Mouse (Mus musculus): ENCODE measurements around the gene Pax6. TPM values are rescaled to one million over a fixed set of nuclear protein-coding genes. Genes with fewer than 3 reads are reported as not detected.

The Pax6 gene
- polyA plus RNA-seq, 1 experiment from 2014 or later: 40.1 TPM

GRCm38 (mm10) chr2:105673631-105674060, 4.9 kb downstream of the Pax6 start:
- H3K4me3 ChIP-seq: peak overlapping the region; percentile 66
- no peaks in the 10 kb centered on the region for H3K9me3 ChIP-seq (replicated peaks)
- DNase-seq (ENCODE audit: low spot score): peak; percentile 63
- WGBS: under 1% methylated on average over 10 of the region's 10 CpGs
- no peaks in the 10 kb centered on the region for H3K36me3 ChIP-seq
- H3K27ac ChIP-seq (replicated peaks): peak overlapping the region; percentile 91
- H3K4me1 ChIP-seq: peaks cover 67% of the 10 kb centered on the region
- H3K27me3 ChIP-seq (ENCODE audit: low read depth, poor library complexity, severe bottlenecking): peaks cover 100% of the 10 kb centered on the region

GRCm38 (mm10) chr2:105674061-105674874, 5.6 kb downstream of the Pax6 start:
- under 1% methylated on average over 36 of the region's 36 CpGs for WGBS
- H3K9me3 ChIP-seq (replicated peaks): no peaks in the 10 kb centered on the region
- peaks cover 60% of the 10 kb centered on the region for H3K4me1 ChIP-seq
- peaks cover 100% of the 10 kb centered on the region for H3K27me3 ChIP-seq (ENCODE audit: low read depth, poor library complexity, severe bottlenecking)
- H3K36me3 ChIP-seq: no peaks in the 10 kb centered on the region
- peak overlapping the region; percentile 91 for H3K27ac ChIP-seq (replicated peaks)
- peak; percentile 64 for DNase-seq (ENCODE audit: low spot score)
- H3K4me3 ChIP-seq: peak overlapping the region; percentile 66

- under 1% methylated on average over 49 of the region's 49 CpGs for WGBS
- H3K27ac ChIP-seq (replicated peaks): peak overlapping the region; percentile 91
- peaks cover 54% of the 10 kb centered on the region for H3K4me1 ChIP-seq
- peak overlapping the region; percentile 66 for H3K4me3 ChIP-seq
- H3K9me3 ChIP-seq (replicated peaks): no peaks in the 10 kb centered on the region
- H3K36me3 ChIP-seq: no peaks in the 10 kb centered on the region
- DNase-seq (ENCODE audit: low spot score): peak; percentile 89
- H3K27me3 ChIP-seq (ENCODE audit: low read depth, poor library complexity, severe bottlenecking): peaks cover 100% of the 10 kb centered on the region
Observed at GRCm38 (mm10) chr2:105674875-105675729, 6.4 kb downstream of the Pax6 start.

- Histone ChIP-seq H3K36me3 (no peaks in the 10 kb centered on the region), H3K27me3 (ENCODE audit: low read depth, poor library complexity, severe bottlenecking) (peaks cover 100% of the 10 kb centered on the region), H3K4me3 (peak overlapping the region; percentile 66), H3K9me3 (replicated peaks) (no peaks in the 10 kb centered on the region), H3K27ac (replicated peaks) (peak overlapping the region; percentile 91), H3K4me1 (peaks cover 57% of the 10 kb centered on the region)
- under 1% methylated on average over 11 of the region's 11 CpGs for WGBS
- DNase-seq (ENCODE audit: low spot score): no peak
Observed at GRCm38 (mm10) chr2:105675730-105676079, 7.0 kb downstream of the Pax6 start.

- Histone ChIP-seq H3K27ac (replicated peaks) (peak overlapping the region; percentile 91), H3K27me3 (ENCODE audit: low read depth, poor library complexity, severe bottlenecking) (peaks cover 100% of the 10 kb centered on the region), H3K9me3 (replicated peaks) (no peaks in the 10 kb centered on the region), H3K36me3 (no peaks in the 10 kb centered on the region), H3K4me3 (peak overlapping the region; percentile 66), H3K4me1 (peaks cover 63% of the 10 kb centered on the region)
- peak; percentile 83 for DNase-seq (ENCODE audit: low spot score)
- WGBS: under 1% methylated on average over 77 of the region's 77 CpGs
Observed at GRCm38 (mm10) chr2:105676080-105676908, 7.6 kb downstream of the Pax6 start.

- Histone ChIP-seq H3K9me3 (replicated peaks) (no peaks in the 10 kb centered on the region), H3K27me3 (ENCODE audit: low read depth, poor library complexity, severe bottlenecking) (peaks cover 100% of the 10 kb centered on the region), H3K4me3 (peak overlapping the region; percentile 66), H3K36me3 (no peaks in the 10 kb centered on the region), H3K4me1 (peaks cover 66% of the 10 kb centered on the region), H3K27ac (replicated peaks) (peak overlapping the region; percentile 91)
- no peak for DNase-seq (ENCODE audit: low spot score)
- WGBS: under 1% methylated on average over 11 of the region's 11 CpGs
Observed at GRCm38 (mm10) chr2:105676909-105677433, 8.3 kb downstream of the Pax6 start.

- H3K27ac ChIP-seq (replicated peaks): peak overlapping the region; percentile 91
- peak; percentile 49 for DNase-seq (ENCODE audit: low spot score)
- peak overlapping the region; percentile 66 for H3K4me3 ChIP-seq
- no peaks in the 10 kb centered on the region for H3K36me3 ChIP-seq
- H3K27me3 ChIP-seq (ENCODE audit: low read depth, poor library complexity, severe bottlenecking): peaks cover 100% of the 10 kb centered on the region
- 1% methylated on average over 11 of the region's 11 CpGs for WGBS
- peaks cover 66% of the 10 kb centered on the region for H3K4me1 ChIP-seq
- H3K9me3 ChIP-seq (replicated peaks): no peaks in the 10 kb centered on the region
Observed at GRCm38 (mm10) chr2:105677434-105678105, 8.9 kb downstream of the Pax6 start.

GRCm38 (mm10) chr2:105678306-105678705, 9.6 kb downstream of the Pax6 start:
- DNase-seq (ENCODE audit: low spot score): no peak
- 4% methylated on average over 4 of the region's 4 CpGs for WGBS
- no peaks in the 10 kb centered on the region for H3K9me3 ChIP-seq (replicated peaks)
- H3K36me3 ChIP-seq: no peaks in the 10 kb centered on the region
- peaks cover 66% of the 10 kb centered on the region for H3K4me1 ChIP-seq
- H3K27ac ChIP-seq (replicated peaks): peak overlapping the region; percentile 77
- H3K27me3 ChIP-seq (ENCODE audit: low read depth, poor library complexity, severe bottlenecking): peaks cover 100% of the 10 kb centered on the region
- peak overlapping the region; percentile 66 for H3K4me3 ChIP-seq

GRCm38 (mm10) chr2:105678880-105679321, 10.2 kb downstream of the Pax6 start:
- Histone ChIP-seq H3K27ac (replicated peaks) (peak overlapping the region; percentile 77), H3K27me3 (ENCODE audit: low read depth, poor library complexity, severe bottlenecking) (peaks cover 100% of the 10 kb centered on the region), H3K36me3 (no peaks in the 10 kb centered on the region), H3K9me3 (replicated peaks) (no peaks in the 10 kb centered on the region), H3K4me3 (peak overlapping the region; percentile 66), H3K4me1 (peaks cover 63% of the 10 kb centered on the region)
- DNase-seq (ENCODE audit: low spot score): peak; percentile 31
- whole genome bisulfite sequencing: under 1% methylated on average over 7 of the region's 7 CpGs

- peak overlapping the region; percentile 66 for H3K4me3 ChIP-seq
- H3K27ac ChIP-seq (replicated peaks): peak overlapping the region; percentile 77
- H3K4me1 ChIP-seq: peaks cover 61% of the 10 kb centered on the region
- 2% methylated on average over 2 of the region's 2 CpGs for WGBS
- no peaks in the 10 kb centered on the region for H3K36me3 ChIP-seq
- peak; percentile 33 for DNase-seq (ENCODE audit: low spot score)
- peaks cover 100% of the 10 kb centered on the region for H3K27me3 ChIP-seq (ENCODE audit: low read depth, poor library complexity, severe bottlenecking)
- H3K9me3 ChIP-seq (replicated peaks): no peaks in the 10 kb centered on the region
Observed at GRCm38 (mm10) chr2:105679331-105679730, 10.6 kb downstream of the Pax6 start.

GRCm38 (mm10) chr2:105680146-105680998, 11.7 kb downstream of the Pax6 start:
- under 1% methylated on average over 24 of the region's 24 CpGs for WGBS
- H3K9me3 ChIP-seq (replicated peaks): no peaks in the 10 kb centered on the region
- DNase-seq (ENCODE audit: low spot score): peak; percentile 68
- H3K4me3 ChIP-seq: peak overlapping the region; percentile 66
- H3K4me1 ChIP-seq: peaks cover 52% of the 10 kb centered on the region
- peaks cover 100% of the 10 kb centered on the region for H3K27me3 ChIP-seq (ENCODE audit: low read depth, poor library complexity, severe bottlenecking)
- no peaks in the 10 kb centered on the region; the same call in 1 of the 2 replicates for H3K36me3 ChIP-seq
- H3K27ac ChIP-seq (replicated peaks): peak overlapping the region; percentile 77
